Mouse (Mus musculus): ENCODE measurements around the gene Mtor.

Gene Mtor

GRCm38 (mm10) chr4:148448179-148448852 lies at the start of gene Mtor:
TSS of gene Mtor (plus strand) at chr4:148448611.
- peak; percentile 97 for DNase-seq (ENCODE audit: low read depth, low spot score)

- peak; percentile 81 for DNase-seq (ENCODE audit: low read depth, low spot score)
These were observed 48.8 kb upstream of the Mtor start for GRCm38 (mm10) chr4:148399437-148400094.

- DNase-seq (ENCODE audit: low read depth, low spot score): no peak
These were observed 45.0 kb upstream of the Mtor start for GRCm38 (mm10) chr4:148403402-148403801.

GRCm38 (mm10) chr4:148404748-148405147 lies 43.7 kb upstream of the Mtor start:
- DNase-seq (ENCODE audit: low read depth, low spot score): peak; percentile 70

- no peak for DNase-seq (ENCODE audit: low read depth, low spot score)
These were observed 43.1 kb upstream of the Mtor start for GRCm38 (mm10) chr4:148405255-148405788.

- no peak for DNase-seq (ENCODE audit: low read depth, low spot score)
These were observed 40.0 kb upstream of the Mtor start for GRCm38 (mm10) chr4:148408256-148408975.

- no peak for DNase-seq (ENCODE audit: low read depth, low spot score)
These were observed 32.8 kb upstream of the Mtor start for GRCm38 (mm10) chr4:148415575-148415974.

- no peak for DNase-seq (ENCODE audit: low read depth, low spot score)
These were observed 31.3 kb upstream of the Mtor start for GRCm38 (mm10) chr4:148417074-148417526.

- no peak for DNase-seq (ENCODE audit: low read depth, low spot score)
These were observed 30.9 kb upstream of the Mtor start for GRCm38 (mm10) chr4:148417559-148417958.

GRCm38 (mm10) chr4:148426950-148427850 lies 21.2 kb upstream of the Mtor start:
- DNase-seq (ENCODE audit: low read depth, low spot score): no peak

- no peak for DNase-seq (ENCODE audit: low read depth, low spot score)
These were observed 19.9 kb upstream of the Mtor start for GRCm38 (mm10) chr4:148428544-148428943.

- DNase-seq (ENCODE audit: low read depth, low spot score): no peak
These were observed 19.3 kb upstream of the Mtor start for GRCm38 (mm10) chr4:148429121-148429520.

GRCm38 (mm10) chr4:148429686-148430085 lies 18.7 kb upstream of the Mtor start:
- peak; percentile 81 for DNase-seq (ENCODE audit: low read depth, low spot score)

GRCm38 (mm10) chr4:148430880-148431519 lies 17.4 kb upstream of the Mtor start:
- DNase-seq (ENCODE audit: low read depth, low spot score): no peak

- DNase-seq (ENCODE audit: low read depth, low spot score): no peak
These were observed 15.9 kb upstream of the Mtor start for GRCm38 (mm10) chr4:148432488-148432887.

- DNase-seq (ENCODE audit: low read depth, low spot score): no peak
These were observed 15.1 kb upstream of the Mtor start for GRCm38 (mm10) chr4:148433336-148433735.

GRCm38 (mm10) chr4:148433813-148434212 lies 14.6 kb upstream of the Mtor start:
- DNase-seq (ENCODE audit: low read depth, low spot score): no peak

GRCm38 (mm10) chr4:148434554-148434953 lies 13.9 kb upstream of the Mtor start:
- no peak for DNase-seq (ENCODE audit: low read depth, low spot score)

- no peak for DNase-seq (ENCODE audit: low read depth, low spot score)
These were observed 13.3 kb upstream of the Mtor start for GRCm38 (mm10) chr4:148435106-148435505.

- no peak for DNase-seq (ENCODE audit: low read depth, low spot score)
These were observed 12.6 kb upstream of the Mtor start for GRCm38 (mm10) chr4:148435657-148436330.

Data from mesoderm, embryonic 11.5 days (tissue).